Mouse (Mus musculus): ENCODE data around the gene Tppp. TPM values are rescaled to one million over a fixed set of nuclear protein-coding genes. Genes with fewer than 3 reads are reported as not detected.

Tppp gene
- 0.63 to 1.9 TPM (median 1.1 TPM) in 4 replicates for total RNA-seq (2023)

GRCm38 (mm10) chr13:74008948-74009718, at the start of gene Tppp:
Tppp (plus strand) TSS chr13:74009407.

DNA sequence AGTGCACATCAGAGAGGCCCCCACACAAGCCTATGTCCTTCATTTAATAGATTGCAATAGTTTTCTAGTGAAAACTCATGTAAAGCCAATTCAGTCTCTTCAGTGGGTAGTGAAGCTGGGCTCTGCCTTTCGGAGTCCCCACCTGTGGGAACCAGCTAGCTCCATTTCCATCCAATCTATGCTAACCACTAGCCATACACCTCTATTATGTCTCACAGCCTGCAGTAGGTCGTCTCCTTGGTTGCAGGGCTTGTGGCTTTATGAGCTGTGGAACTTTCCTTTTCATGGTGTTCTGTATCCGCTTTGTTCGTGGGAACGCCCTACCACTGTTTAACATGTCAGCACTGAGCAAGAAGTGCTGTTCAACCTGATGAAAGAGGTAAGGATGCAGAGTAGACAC, 45.7 kb upstream of the Tppp start, which contains the start of gene Zdhhc11:
TSS of gene Zdhhc11 (plus strand) at position 301 of the 400 bp plus-strand sequence.

GRCm38 (mm10) chr13:74061613-74062377, 52.6 kb downstream of the Tppp start, which contains the start of gene Cep72:
Cep72 (minus strand) TSS chr13:74062299.

Other genes starting within 250 kb of the Tppp start
- gene Nkd2, start 161.8 kb upstream of the Tppp start, total RNA-seq (2023): not detected in 4 replicates
- 1.8 to 4.8 TPM (median 2.4 TPM) in 4 replicates for gene Trip13, start 71.6 kb upstream of the Tppp start, total RNA-seq (2023)
- gene Brd9, start 71.6 kb upstream of the Tppp start, total RNA-seq (2023): 93.0 to 110 TPM (median 102 TPM) in 4 replicates
- not detected in 4 replicates for gene Zdhhc11, start 45.6 kb upstream of the Tppp start, total RNA-seq (2023)
- gene Cep72, start 52.9 kb downstream of the Tppp start, total RNA-seq (2023): 8.9 to 14.0 TPM (median 11.4 TPM) in 4 replicates
- gene Slc9a3, start 112.0 kb downstream of the Tppp start, total RNA-seq (2023): 0.12 TPM in 1 of 4 replicates, not detected in the others
- 42.6 to 53.7 TPM (median 47.5 TPM) in 4 replicates for gene Exoc3, start 199.3 kb downstream of the Tppp start, total RNA-seq (2023)

Measured in B cell, adult 62 days (primary cell).